Mouse (Mus musculus) forebrain, postnatal 0 days (tissue): ENCODE results near the gene Rho. TPM values are rescaled to one million over a fixed set of nuclear protein-coding genes. Genes with fewer than 3 reads are reported as not detected.

Experiments
- ATAC-seq: fragments of 200-750 bp; cut with Nextera tagmentation; 2 replicates; pipeline ENCODE4 v1.8.0; 2017; ENCODE audit warnings: mild to moderate bottlenecking, moderate library complexity
- DNase-seq: peaks from one replicate; pipeline ENCODE4 v3.0.0-alpha.2; 2015
- H3K27ac ChIP-seq: fragments of 300-500 bp; sonication (generic); 2 replicates; pipeline ENCODE4 v1.5.1; 2014; ENCODE audit warnings: low read depth, mild to moderate bottlenecking, antibody characterized with exemption, low read length, moderate library complexity, mixed read lengths
- H3K27me3 ChIP-seq: fragments of 300-500 bp; sonication (generic); 2 replicates; pipeline ENCODE4 v1.6.1; 2014; ENCODE audit warnings: mild to moderate bottlenecking, low read length, mixed read lengths; ENCODE audit not compliant: insufficient read depth
- H3K36me3 ChIP-seq: fragments of 300-500 bp; sonication (generic); 2 replicates; pipeline ENCODE4 v1.6.1; 2014; ENCODE audit warnings: mild to moderate bottlenecking, moderate library complexity; ENCODE audit not compliant: insufficient read depth
- H3K4me1 ChIP-seq: fragments of 300-500 bp; sonication (generic); 2 replicates; pipeline ENCODE4 v1.6.1; 2014; ENCODE audit warnings: antibody characterized with exemption; ENCODE audit not compliant: insufficient read depth
- H3K4me2 ChIP-seq: fragments of 300-500 bp; sonication (generic); 2 replicates; pipeline ENCODE4 v1.6.1; 2014; ENCODE audit warnings: low read depth, mild to moderate bottlenecking, moderate library complexity
- H3K4me3 ChIP-seq: fragments of 300-500 bp; sonication (generic); 2 replicates; pipeline ENCODE4 v1.5.1; 2014; ENCODE audit warnings: low read depth, low read length, mixed read lengths
- H3K9ac ChIP-seq: fragments of 300-500 bp; sonication (generic); 2 replicates; pipeline ENCODE4 v1.6.1; 2014; ENCODE audit warnings: mild to moderate bottlenecking
- H3K9me3 ChIP-seq: fragments of 300-500 bp; sonication (generic); 2 replicates; pipeline ENCODE4 v1.6.1; 2016; ENCODE audit warnings: low read length
- CTCF ChIP-seq: sonication (generic); IDR thresholded peaks from 2 replicates; pipeline ENCODE4 v1.5.1; 2016; ENCODE audit warnings: antibody characterized with exemption, control low read depth, low read depth
- WGBS: fragments of 180-500 bp; shearing (Covaris S2); extraction: QIAGEN DNeasy Blood & Tissue Kit; methylation state at CpG from one replicate; pipeline ENCODE4 v1.1.7; 2014; 5-methylcytosine and 5-hydroxymethylcytosine counted together
- polyA plus RNA-seq: library from polyadenylated mRNA; unstranded; fragments of >200 nt; fragmentation: Nextera tagmentation; extraction: Ambion mirVana; gene quantifications from 2 replicates; pipeline ENCODE4 v1.2.1, GENCODE M21; 2015
- total RNA-seq: library from RNA; depleted of rRNA; stranded (reverse); fragments of >200 nt; gene quantifications from 2 replicates; pipeline ENCODE4 v1.2.3, GENCODE M21; 2014

The Rho gene
- total and polyA plus RNA-seq, 2 experiments from 2014 or later = 0.57 TPM; not detected in 1

DNA sequence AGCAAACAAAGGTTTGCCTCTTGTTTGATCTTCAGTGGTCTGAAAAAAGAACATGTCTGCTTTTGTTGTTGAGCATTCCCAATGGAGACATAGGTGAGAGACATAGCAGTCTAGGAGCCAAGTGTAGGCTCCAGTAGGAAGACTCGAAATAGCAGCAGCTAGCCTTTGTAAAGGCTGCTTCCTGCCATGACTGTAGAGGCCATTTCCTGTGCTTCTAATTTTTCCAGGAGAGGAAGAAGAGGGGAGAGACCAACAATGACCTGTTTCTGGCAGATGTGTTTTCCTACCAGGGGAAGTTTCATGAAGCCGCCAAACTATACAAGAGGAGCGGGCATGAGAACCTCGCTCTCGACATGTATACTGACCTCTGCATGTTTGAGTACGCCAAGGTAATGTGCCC lies 26.0 kb upstream of the Rho start:
- Histone ChIP-seq H3K9ac (no peak overlapping the region), H3K27me3 (no peaks in the 10 kb centered on the region), H3K4me3 (no peak overlapping the region), H3K36me3 (peaks cover 19% of the 10 kb centered on the region), H3K4me2 (no peak overlapping the region), H3K9me3 (no peaks in the 10 kb centered on the region), H3K27ac (no peak overlapping the region), H3K4me1 (peaks cover 4% of the 10 kb centered on the region; the same call in 1 of the 2 replicates)
- no peak for TF ChIP-seq CTCF
- WGBS = 93% methylated on average over 6 of the region's 6 CpGs
- DNase-seq = no peak
- ATAC-seq = no peak

DNA sequence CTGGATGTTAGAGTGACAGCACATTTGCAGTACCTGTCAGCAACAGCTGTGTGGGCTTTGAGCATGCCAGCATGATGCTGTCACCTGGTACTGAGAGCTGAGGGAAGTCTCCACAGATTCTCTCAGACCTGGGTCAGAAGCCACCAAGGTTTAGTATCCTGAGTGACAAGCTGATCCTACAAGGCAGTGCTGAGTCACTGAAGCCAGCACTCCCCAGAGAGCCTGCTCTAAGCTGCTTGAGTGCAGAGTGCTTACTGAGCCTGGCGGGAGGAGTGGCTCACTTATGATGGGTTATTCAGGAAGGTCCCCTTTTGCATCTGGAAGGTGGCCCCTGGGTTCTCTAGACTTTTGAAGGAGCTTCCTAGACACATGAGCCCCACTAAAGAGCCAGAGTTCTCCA lies 25.1 kb upstream of the Rho start:
- no peak overlapping the region for H3K4me3 ChIP-seq
- no peaks in the 10 kb centered on the region for H3K27me3 ChIP-seq
- H3K4me2 ChIP-seq = no peak overlapping the region
- no peak overlapping the region for H3K27ac ChIP-seq
- no peak overlapping the region for H3K9ac ChIP-seq
- no peak for TF ChIP-seq CTCF
- peaks cover 19% of the 10 kb centered on the region for H3K36me3 ChIP-seq
- ATAC-seq (no peak), DNase-seq (no peak)
- H3K4me1 ChIP-seq = peaks cover 4% of the 10 kb centered on the region; the same call in 1 of the 2 replicates
- H3K9me3 ChIP-seq = no peaks in the 10 kb centered on the region
- WGBS = 90% methylated on average over 1 of the region's 1 CpGs

- Histone ChIP-seq H3K4me2 (no peak overlapping the region), H3K9ac (no peak overlapping the region), H3K9me3 (no peaks in the 10 kb centered on the region), H3K4me3 (no peak overlapping the region), H3K4me1 (peaks cover 4% of the 10 kb centered on the region; the same call in 1 of the 2 replicates), H3K27ac (no peak overlapping the region), H3K36me3 (peaks cover 19% of the 10 kb centered on the region), H3K27me3 (no peaks in the 10 kb centered on the region)
- TF ChIP-seq CTCF = no peak
- 83% methylated on average over 2 of the region's 2 CpGs for WGBS
- DNase-seq = no peak
- ATAC-seq = no peak
Measured at GRCm38 (mm10) chr6:115906871-115907270, 24.7 kb upstream of the Rho start.

DNA sequence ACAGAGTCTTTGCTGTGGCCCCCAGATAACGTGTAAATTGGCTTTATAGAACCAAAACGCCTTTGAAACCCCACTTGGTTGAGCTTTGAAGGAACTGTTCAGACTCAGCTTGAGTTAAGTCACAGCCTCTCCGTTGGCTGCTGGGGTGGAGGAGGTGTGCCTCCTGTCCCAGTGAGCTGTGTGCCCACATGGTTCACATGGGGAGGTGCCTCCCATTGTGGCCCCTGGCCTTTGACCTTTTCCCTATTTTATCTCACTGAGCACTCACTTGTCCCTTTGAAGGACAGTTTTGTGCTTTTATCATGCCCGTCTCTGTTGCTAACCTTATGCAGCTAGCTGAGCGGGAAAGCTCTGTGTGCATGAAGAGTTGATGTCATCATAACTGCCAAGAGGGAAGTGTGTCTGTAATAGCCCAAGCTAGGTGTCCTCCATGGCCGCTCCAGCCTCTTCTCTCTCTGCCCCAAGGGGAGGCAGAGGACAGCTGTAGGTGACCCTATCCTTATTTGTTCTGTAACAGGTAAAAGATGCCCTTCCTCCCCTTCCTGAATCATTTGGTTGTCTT lies 23.0 kb upstream of the Rho start:
- H3K4me3 ChIP-seq = no peak overlapping the region
- ATAC-seq (no peak), DNase-seq (no peak)
- no peak for TF ChIP-seq CTCF
- no peak overlapping the region for H3K4me2 ChIP-seq
- no peak overlapping the region for H3K9ac ChIP-seq
- H3K36me3 ChIP-seq = peaks cover 19% of the 10 kb centered on the region
- no peaks in the 10 kb centered on the region for H3K9me3 ChIP-seq
- H3K27ac ChIP-seq = no peak overlapping the region
- no peaks in the 10 kb centered on the region for H3K27me3 ChIP-seq
- peaks cover 3% of the 10 kb centered on the region for H3K4me1 ChIP-seq
- WGBS = 46% methylated on average over 6 of the region's 6 CpGs

GRCm38 (mm10) chr6:115909052-115909451 lies 22.5 kb upstream of the Rho start:
- Histone ChIP-seq H3K36me3 (peaks cover 19% of the 10 kb centered on the region), H3K9ac (no peak overlapping the region), H3K27me3 (no peaks in the 10 kb centered on the region), H3K9me3 (no peaks in the 10 kb centered on the region), H3K4me2 (no peak overlapping the region), H3K4me1 (peaks cover 7% of the 10 kb centered on the region), H3K4me3 (no peak overlapping the region), H3K27ac (peak overlapping the region; percentile 54; the same call in 1 of the 2 replicates)
- DNase-seq = no peak
- TF ChIP-seq CTCF = no peak
- no peak; the same call in 1 of the 2 replicates for ATAC-seq
- WGBS = 76% methylated on average over 3 of the region's 3 CpGs

- no peak overlapping the region for H3K27ac ChIP-seq
- no peak overlapping the region for H3K4me2 ChIP-seq
- ATAC-seq = no peak
- peaks cover 19% of the 10 kb centered on the region for H3K36me3 ChIP-seq
- H3K4me1 ChIP-seq = peaks cover 15% of the 10 kb centered on the region
- no peak overlapping the region for H3K4me3 ChIP-seq
- WGBS = 64% methylated on average over 8 of the region's 8 CpGs
- no peaks in the 10 kb centered on the region for H3K9me3 ChIP-seq
- no peaks in the 10 kb centered on the region for H3K27me3 ChIP-seq
- DNase-seq = no peak
- no peak overlapping the region for H3K9ac ChIP-seq
- TF ChIP-seq CTCF = no peak
Measured at GRCm38 (mm10) chr6:115909940-115910339, 21.6 kb upstream of the Rho start.

- Histone ChIP-seq H3K9ac (no peak overlapping the region), H3K4me3 (no peak overlapping the region), H3K27me3 (no peaks in the 10 kb centered on the region), H3K36me3 (peaks cover 12% of the 10 kb centered on the region), H3K27ac (peak overlapping the region; percentile 70), H3K4me2 (no peak overlapping the region), H3K9me3 (no peaks in the 10 kb centered on the region), H3K4me1 (peaks cover 30% of the 10 kb centered on the region)
- DNase-seq (no peak), ATAC-seq (no peak)
- no peak for TF ChIP-seq CTCF
- 83% methylated on average over 6 of the region's 6 CpGs for WGBS
Measured at GRCm38 (mm10) chr6:115911763-115912162, 19.8 kb upstream of the Rho start.
